Mouse (Mus musculus): ENCODE data around the gene Trmo. TPM values are rescaled to one million over a fixed set of nuclear protein-coding genes. Genes with fewer than 3 reads are reported as not detected.

Gene Trmo
- polyA plus RNA-seq, 1 experiment from 2014 or later: 12.7 TPM

- Histone ChIP-seq H3K4me3 (peak overlapping the region; percentile 15; the same call in 1 of the 2 replicates), H3K27me3 (replicated peaks; ENCODE audit: low read depth, poor library complexity, severe bottlenecking) (no peaks in the 10 kb centered on the region), H3K4me1 (no peaks in the 10 kb centered on the region), H3K9me3 (no peaks in the 10 kb centered on the region), H3K36me3 (replicated peaks) (no peaks in the 10 kb centered on the region), H3K27ac (replicated peaks) (0 out of 2 replicates have a peak overlapping the region, but pooled peaks have one; percentile 27)
- DNase-seq (ENCODE audit: low spot score): no peak
- 84% methylated on average over 6 of the region's 6 CpGs for WGBS
Measured at GRCm38 (mm10) chr4:46404042-46404795, 15.0 kb upstream of the Trmo start.

GRCm38 (mm10) chr4:46398839-46399238 lies 9.6 kb upstream of the Trmo start:
- WGBS: 84% methylated on average over 4 of the region's 4 CpGs
- Histone ChIP-seq H3K4me3 (no peak overlapping the region), H3K4me1 (no peaks in the 10 kb centered on the region), H3K27ac (replicated peaks) (no peak overlapping the region), H3K36me3 (replicated peaks) (no peaks in the 10 kb centered on the region), H3K27me3 (replicated peaks; ENCODE audit: low read depth, poor library complexity, severe bottlenecking) (peaks cover 10% of the 10 kb centered on the region; the same call in 1 of the 2 replicates), H3K9me3 (no peaks in the 10 kb centered on the region)
- DNase-seq (ENCODE audit: low spot score): no peak

DNA sequence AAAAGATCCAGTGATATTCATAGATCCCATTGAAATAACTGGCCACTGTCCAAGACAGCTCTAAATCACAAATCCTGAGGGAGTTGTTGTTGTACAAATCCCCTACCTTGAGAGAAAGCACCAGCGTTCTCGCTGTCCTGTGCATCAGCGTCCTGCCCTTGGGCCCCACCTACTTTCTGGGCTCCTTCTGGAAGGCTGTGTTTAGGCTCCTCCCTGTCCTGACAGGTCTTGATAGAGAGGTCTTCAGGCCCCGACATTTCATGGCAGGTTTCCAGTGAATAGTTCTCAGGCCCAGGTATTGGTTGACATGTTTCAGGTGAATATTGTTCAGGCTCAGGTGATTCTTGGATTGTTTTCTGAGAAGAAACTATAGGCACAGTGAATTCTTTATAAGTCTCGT lies 6.5 kb upstream of the Trmo start:
- WGBS: 37% methylated on average over 5 of the region's 5 CpGs
- H3K27ac ChIP-seq (replicated peaks): no peak overlapping the region
- no peaks in the 10 kb centered on the region; the same call in 1 of the 2 replicates for H3K4me1 ChIP-seq
- peaks cover 10% of the 10 kb centered on the region; the same call in 1 of the 2 replicates for H3K27me3 ChIP-seq (replicated peaks; ENCODE audit: low read depth, poor library complexity, severe bottlenecking)
- H3K36me3 ChIP-seq (replicated peaks): no peaks in the 10 kb centered on the region
- H3K4me3 ChIP-seq: no peak overlapping the region
- DNase-seq (ENCODE audit: low spot score): no peak
- no peaks in the 10 kb centered on the region for H3K9me3 ChIP-seq

- 81% methylated on average over 2 of the region's 2 CpGs for WGBS
- H3K4me1 ChIP-seq: peaks cover 6% of the 10 kb centered on the region; the same call in 1 of the 2 replicates
- H3K27me3 ChIP-seq (replicated peaks; ENCODE audit: low read depth, poor library complexity, severe bottlenecking): peaks cover 10% of the 10 kb centered on the region; the same call in 1 of the 2 replicates
- no peaks in the 10 kb centered on the region for H3K36me3 ChIP-seq (replicated peaks)
- no peak overlapping the region for H3K4me3 ChIP-seq
- no peaks in the 10 kb centered on the region for H3K9me3 ChIP-seq
- no peak overlapping the region for H3K27ac ChIP-seq (replicated peaks)
- DNase-seq (ENCODE audit: low spot score): no peak
Measured at GRCm38 (mm10) chr4:46394388-46394787, 5.2 kb upstream of the Trmo start.

DNA sequence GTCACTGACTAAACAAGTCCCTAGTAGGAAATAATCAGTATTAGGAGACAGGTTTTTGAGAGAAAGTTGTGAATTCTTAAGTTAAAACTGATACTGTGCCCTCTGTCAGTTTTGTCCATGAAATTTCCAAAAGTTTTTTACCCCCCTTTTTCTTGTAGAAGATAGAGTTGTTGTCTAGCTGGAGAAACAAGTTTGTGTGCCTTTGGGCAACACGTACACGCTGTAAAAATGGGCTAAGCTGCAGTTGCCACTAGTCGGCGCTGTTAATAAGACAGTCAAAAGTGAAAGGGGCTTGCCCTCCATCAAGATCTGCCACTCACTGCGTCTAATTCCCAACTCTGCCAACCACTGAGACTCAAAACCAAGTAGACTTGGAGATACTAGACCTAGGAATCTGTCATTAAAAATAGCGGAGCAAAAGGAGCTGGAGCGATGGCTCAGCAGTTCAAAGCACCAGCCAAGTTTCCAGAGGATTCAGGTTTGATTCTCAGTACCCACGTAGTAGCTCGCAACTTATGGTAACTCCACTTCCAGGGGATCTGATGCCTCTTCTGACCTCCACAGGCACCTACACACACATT lies 1.2 kb upstream of the Trmo start:
- H3K9me3 ChIP-seq: no peaks in the 10 kb centered on the region
- peak overlapping the region; percentile 98 for H3K27ac ChIP-seq (replicated peaks)
- WGBS: 21% methylated on average over 9 of the region's 9 CpGs
- H3K4me3 ChIP-seq: peak overlapping the region; percentile 75
- H3K27me3 ChIP-seq (replicated peaks; ENCODE audit: low read depth, poor library complexity, severe bottlenecking): no peaks in the 10 kb centered on the region
- peaks cover 14% of the 10 kb centered on the region for H3K36me3 ChIP-seq (replicated peaks)
- peak; percentile 83 for DNase-seq (ENCODE audit: low spot score)
- peaks cover 9% of the 10 kb centered on the region for H3K4me1 ChIP-seq

- Histone ChIP-seq H3K4me1 (peaks cover 9% of the 10 kb centered on the region), H3K9me3 (no peaks in the 10 kb centered on the region), H3K27me3 (replicated peaks; ENCODE audit: low read depth, poor library complexity, severe bottlenecking) (no peaks in the 10 kb centered on the region), H3K36me3 (replicated peaks) (peaks cover 21% of the 10 kb centered on the region), H3K27ac (replicated peaks) (peak overlapping the region; percentile 98), H3K4me3 (peak overlapping the region; percentile 75)
- 3% methylated on average over 24 of the region's 24 CpGs for WGBS
- peak; percentile 64 for DNase-seq (ENCODE audit: low spot score)
Measured at GRCm38 (mm10) chr4:46389612-46390341, 540 bp upstream of the Trmo start.

DNA sequence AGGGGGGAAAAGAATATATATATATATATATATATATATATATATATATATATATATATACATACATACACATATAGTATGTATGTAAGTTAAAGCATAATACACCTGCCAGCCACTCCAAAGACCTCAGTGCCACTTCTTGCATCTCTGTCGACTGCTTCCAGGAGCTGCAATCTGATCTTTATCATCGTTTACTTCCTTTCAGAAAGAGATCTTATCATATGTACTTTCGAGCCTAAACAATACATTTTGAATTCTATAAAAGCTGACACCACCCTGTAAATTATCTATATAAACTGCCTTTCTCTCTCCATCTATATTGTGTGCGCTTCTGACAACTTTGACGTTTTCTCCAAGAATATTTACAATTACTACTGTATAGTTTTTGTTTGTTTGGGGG lies 681 bp downstream of the Trmo start:
- Histone ChIP-seq H3K9me3 (no peaks in the 10 kb centered on the region), H3K36me3 (replicated peaks) (peaks cover 33% of the 10 kb centered on the region), H3K27ac (replicated peaks) (peak overlapping the region; percentile 98), H3K4me1 (peaks cover 9% of the 10 kb centered on the region), H3K4me3 (peak overlapping the region; percentile 75), H3K27me3 (replicated peaks; ENCODE audit: low read depth, poor library complexity, severe bottlenecking) (no peaks in the 10 kb centered on the region)
- DNase-seq (ENCODE audit: low spot score): no peak
- 41% methylated on average over 5 of the region's 5 CpGs for WGBS

- 24% methylated on average over 22 of the region's 22 CpGs for WGBS
- H3K27ac ChIP-seq (replicated peaks): no peak overlapping the region; the same call in 1 of the 2 replicates
Measured at GRCm38 (mm10) chr4:46374869-46375368, 14.3 kb downstream of the Trmo start.

GRCm38 (mm10) chr4:46374455-46374854 lies 14.8 kb downstream of the Trmo start:
- 56% methylated on average over 6 of the region's 6 CpGs for WGBS
- peaks cover 23% of the 10 kb centered on the region for H3K27me3 ChIP-seq (replicated peaks; ENCODE audit: low read depth, poor library complexity, severe bottlenecking)
- H3K36me3 ChIP-seq (replicated peaks): peaks cover 39% of the 10 kb centered on the region
- H3K27ac ChIP-seq (replicated peaks): no peak overlapping the region; the same call in 1 of the 2 replicates
- H3K4me1 ChIP-seq: peaks cover 17% of the 10 kb centered on the region
- peak overlapping the region; percentile 54 for H3K4me3 ChIP-seq
- no peak for DNase-seq (ENCODE audit: low spot score)
- H3K9me3 ChIP-seq: no peaks in the 10 kb centered on the region

More at GRCm38 (mm10) chr4:46374869-46375368, 14.3 kb downstream of the Trmo start:
- Histone ChIP-seq H3K36me3 (replicated peaks) (peaks cover 43% of the 10 kb centered on the region), H3K4me1 (peaks cover 17% of the 10 kb centered on the region), H3K4me3 (peak overlapping the region; percentile 54), H3K9me3 (no peaks in the 10 kb centered on the region), H3K27me3 (replicated peaks; ENCODE audit: low read depth, poor library complexity, severe bottlenecking) (peaks cover 19% of the 10 kb centered on the region)
- DNase-seq (ENCODE audit: low spot score): peak; percentile 87

DNA sequence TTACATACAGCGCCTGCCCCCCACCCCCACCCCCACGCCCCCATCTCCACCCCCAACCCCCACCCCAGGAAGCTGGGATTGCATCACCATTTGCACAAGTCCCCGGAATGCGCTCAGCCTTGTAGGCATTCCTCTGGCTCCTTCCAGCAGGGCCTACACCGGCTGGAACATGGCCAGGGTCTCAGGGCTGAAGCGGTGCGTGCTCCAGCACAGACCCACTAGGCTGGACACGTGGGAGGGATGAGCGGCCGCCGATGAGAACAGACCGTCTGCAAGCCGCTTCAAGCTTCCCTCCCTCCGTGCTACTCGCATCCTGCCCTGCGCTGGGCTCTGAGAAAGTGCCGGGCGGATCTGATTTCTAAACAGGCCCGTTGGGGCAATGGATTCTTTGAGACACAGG lies 18.2 kb downstream of the Trmo start:
- WGBS: under 1% methylated on average over 19 of the region's 19 CpGs
- H3K9me3 ChIP-seq: no peaks in the 10 kb centered on the region
- peaks cover 5% of the 10 kb centered on the region; the same call in 1 of the 2 replicates for H3K36me3 ChIP-seq (replicated peaks)
- H3K4me3 ChIP-seq: peak overlapping the region; percentile 48
- H3K4me1 ChIP-seq: peaks cover 24% of the 10 kb centered on the region
- peaks cover 54% of the 10 kb centered on the region for H3K27me3 ChIP-seq (replicated peaks; ENCODE audit: low read depth, poor library complexity, severe bottlenecking)
- peak overlapping the region; percentile 76 for H3K27ac ChIP-seq (replicated peaks)
- peak; percentile 71 for DNase-seq (ENCODE audit: low spot score)

GRCm38 (mm10) chr4:46370406-46370805 lies 18.8 kb downstream of the Trmo start:
- Histone ChIP-seq H3K9me3 (no peaks in the 10 kb centered on the region), H3K4me1 (peaks cover 24% of the 10 kb centered on the region), H3K27me3 (replicated peaks; ENCODE audit: low read depth, poor library complexity, severe bottlenecking) (peaks cover 59% of the 10 kb centered on the region), H3K27ac (replicated peaks) (peak overlapping the region; percentile 10; the same call in 1 of the 2 replicates), H3K4me3 (peak overlapping the region; percentile 48; the same call in 1 of the 2 replicates), H3K36me3 (replicated peaks) (no peaks in the 10 kb centered on the region)
- no peak for DNase-seq (ENCODE audit: low spot score)
- WGBS: 44% methylated on average over 6 of the region's 6 CpGs

DNA sequence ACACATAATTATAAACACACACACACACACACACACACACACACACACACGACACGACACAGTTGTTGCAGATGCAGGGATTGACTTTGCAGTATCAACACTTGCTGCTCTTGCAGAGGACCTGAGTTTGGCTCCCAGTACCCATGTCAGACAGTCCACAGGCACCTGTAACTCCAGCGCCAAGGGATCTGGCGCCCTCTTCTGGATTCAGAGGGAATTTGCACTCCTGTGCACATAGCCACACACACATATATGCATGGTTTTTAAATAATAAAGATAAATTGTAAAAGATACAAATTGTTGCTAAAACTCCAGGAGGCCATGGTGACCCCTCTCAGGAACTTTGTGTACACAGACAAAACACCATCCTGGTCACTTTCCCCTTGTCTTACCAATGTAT lies 20.2 kb downstream of the Trmo start:
- Histone ChIP-seq H3K4me3 (no peak overlapping the region), H3K27ac (replicated peaks) (no peak overlapping the region), H3K27me3 (replicated peaks; ENCODE audit: low read depth, poor library complexity, severe bottlenecking) (peaks cover 66% of the 10 kb centered on the region), H3K4me1 (peaks cover 20% of the 10 kb centered on the region), H3K36me3 (replicated peaks) (no peaks in the 10 kb centered on the region), H3K9me3 (no peaks in the 10 kb centered on the region)
- DNase-seq (ENCODE audit: low spot score): no peak
- WGBS: 63% methylated on average over 4 of the region's 4 CpGs
